Mouse (Mus musculus) liver, postnatal 0 days (tissue): ENCODE results near the gene Pax7.

Source experiments
- CTCF ChIP-seq: sonication (generic); IDR thresholded peaks from 2 replicates; pipeline ENCODE4 v1.5.1; 2016; ENCODE audit warnings: antibody characterized with exemption, low read depth
- EP300 ChIP-seq: IDR thresholded peaks from 2 replicates; pipeline ENCODE4 v1.6.1; 2016; ENCODE audit warnings: antibody characterized with exemption, low read depth, mild to moderate bottlenecking

GRCm38 (mm10) chr4:139823870-139824472 is 9.4 kb downstream of the Pax7 start:
- TF ChIP-seq EP300 (no peak), CTCF (no peak)
